Mouse (Mus musculus) ES-E14 (cell line): ENCODE measurements around the gene Galnt17. TPM values are rescaled to one million over a fixed set of nuclear protein-coding genes. Genes with fewer than 3 reads are reported as not detected.

Source experiments
- DNase-seq: peaks from one replicate; pipeline ENCODE4 v3.0.0-alpha.2; 2013; ENCODE audit warnings: low read depth, low spot score
- H3K27ac ChIP-seq: 2 replicates; pipeline ENCODE4 v1.5.1; 2012; ENCODE audit warnings: low read depth, mild to moderate bottlenecking, low read length, moderate library complexity, mixed read lengths; ENCODE audit not compliant: poor library complexity, insufficient read depth, severe bottlenecking
- H3K36me3 ChIP-seq: 2 replicates; pipeline ENCODE4 v1.6.1; 2012; ENCODE audit warnings: mild to moderate bottlenecking, low read length, moderate library complexity, mixed read lengths; ENCODE audit not compliant: control insufficient read depth, poor library complexity, insufficient read depth, severe bottlenecking
- H3K4me1 ChIP-seq, 2 experiments: fragments of 150-350 bp in 1 of 2; sonication (generic) in 1 of 2; 2 replicates each; pipeline ENCODE4 v1.6.1; 2012; ENCODE audit warnings: low read length in 2 of 2, mild to moderate bottlenecking in 1 of 2, mixed read lengths in 1 of 2; ENCODE audit not compliant: control insufficient read depth in 2 of 2, insufficient read depth in 2 of 2, poor library complexity in 1 of 2
- H3K4me3 ChIP-seq, 2 experiments: fragments of 150-350 bp in 1 of 2; sonication (generic) in 1 of 2; 2 replicates each; pipeline ENCODE4 v1.5.1; 2012; ENCODE audit warnings: low read length in 2 of 2, low read depth in 1 of 2, mild to moderate bottlenecking in 1 of 2, mixed read lengths in 1 of 2; ENCODE audit not compliant: insufficient read depth in 1 of 2, poor library complexity in 1 of 2, severe bottlenecking in 1 of 2
- H3K9ac ChIP-seq: 2 replicates; pipeline ENCODE4 v1.6.1; 2012; ENCODE audit warnings: low read depth, mild to moderate bottlenecking, low read length, mixed read lengths; ENCODE audit not compliant: poor library complexity, insufficient read depth, severe bottlenecking
- H3K9me3 ChIP-seq: fragments of 150-350 bp; sonication (generic); 2 replicates; pipeline ENCODE4 v1.6.1; 2012; ENCODE audit warnings: low read depth, mild to moderate bottlenecking, low read length; ENCODE audit not compliant: control insufficient read depth, insufficient read depth
- CHD2 ChIP-seq: IDR thresholded peaks from 2 replicates; pipeline ENCODE4 v1.6.1; 2014; ENCODE audit warnings: mild to moderate bottlenecking, low read depth, low read length, inconsistent platforms
- HCFC1 ChIP-seq: IDR thresholded peaks from 2 replicates; pipeline ENCODE4 v1.6.1; 2012; ENCODE audit warnings: low read length, inconsistent platforms, borderline replicate concordance; ENCODE audit not compliant: insufficient read depth
- MAFK ChIP-seq: IDR thresholded peaks from 2 replicates; pipeline ENCODE4 v1.6.1; 2014; ENCODE audit warnings: mild to moderate bottlenecking, low read depth, low read length, inconsistent platforms; ENCODE audit not compliant: insufficient read depth
- ZC3H11A ChIP-seq: IDR thresholded peaks from 2 replicates; pipeline ENCODE4 v1.6.1; 2012; ENCODE audit warnings: low read depth, mild to moderate bottlenecking, inconsistent platforms, low read length, borderline replicate concordance
- ZNF384 ChIP-seq: IDR thresholded peaks from 2 replicates; pipeline ENCODE4 v1.6.1; 2012; ENCODE audit warnings: low read depth, low read length, inconsistent platforms
- in situ Hi-C, 2 experiments: fragments of 600-800 bp; cut with MboI; formaldehyde crosslinking; loops; one replicate each; pipeline ENCODE4 v1.15.1; 2025; ENCODE audit warnings: low sequenced_read_pairs in 2 of 2, inconsistent platforms in 1 of 2; ENCODE audit not compliant: unreplicated experiment in 2 of 2
- total RNA-seq: library from RNA; depleted of rRNA; stranded (reverse); fragments of 300-350 nt; gene quantifications from 2 replicates; pipeline ENCODE4 v1.2.3, GENCODE M21; 2012; rRNA removed

Gene Galnt17
- 2.1 and 2.2 TPM in 2 replicates for total RNA-seq

DNA sequence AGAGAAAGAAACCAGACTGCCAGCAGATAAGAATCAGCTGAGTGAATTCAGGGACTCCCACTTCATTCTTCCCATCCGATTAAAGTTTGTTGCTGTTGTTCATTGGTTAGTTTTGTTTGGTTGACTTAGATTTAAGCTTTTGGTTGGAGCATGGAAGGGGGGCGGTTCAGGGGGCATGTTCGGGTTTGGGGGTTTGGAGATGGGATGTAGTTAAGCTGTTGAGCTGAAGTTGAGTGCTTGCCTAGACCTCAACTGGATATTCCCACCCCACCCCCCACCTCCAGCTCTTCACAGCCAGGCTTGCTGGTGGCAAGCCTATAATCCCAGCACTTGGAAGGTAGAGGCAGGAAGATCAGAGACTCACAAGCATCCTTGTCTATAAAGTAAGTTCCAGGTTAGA, at the start of gene Galnt17:
TSS of gene Galnt17 (minus strand) at position 101 of the 400 bp plus-strand sequence.
- Histone ChIP-seq H3K9ac (peak within 1 kb of the TSS; percentile 27; the same call in 1 of the 2 replicates), H3K4me1 (peaks cover 0 to 1% of the 10 kb centered on the region in 2 experiments; a peak in 1 of 4 replicates), H3K36me3 (no peaks in the 10 kb centered on the region), H3K9me3 (no peaks in the 10 kb centered on the region), H3K27ac (no peak within 1 kb of the TSS), H3K4me3 (peak within 1 kb of the TSS; percentile 69 to 80)
- in situ Hi-C loops, result no loop called here
- TF ChIP-seq HCFC1 (no peak), ZC3H11A (no peak), MAFK (no peak), CHD2 (no peak), ZNF384 (no peak)
- DNase-seq, result no peak

DNA sequence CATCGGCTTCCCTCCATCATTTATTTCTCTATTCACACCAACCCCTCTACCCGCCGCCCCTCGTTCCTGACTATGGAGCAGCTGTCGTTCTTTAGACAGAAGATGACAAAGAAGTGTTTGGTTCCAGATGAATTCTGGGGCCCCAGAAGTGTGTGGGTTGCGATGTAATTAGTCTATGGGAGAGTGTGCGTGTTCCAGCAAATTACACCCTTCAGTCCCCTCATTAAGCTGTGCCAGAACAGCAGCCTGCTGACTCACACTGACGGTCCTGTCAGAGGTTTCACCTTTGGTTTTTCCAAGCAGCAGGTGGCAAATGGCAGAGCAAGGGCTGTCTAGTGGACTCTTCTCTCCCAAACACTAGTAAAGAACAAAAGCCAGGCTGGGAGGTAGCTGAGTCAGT, 26.2 kb upstream of the Galnt17 start:
- Histone ChIP-seq H3K4me1 (no peaks in the 10 kb centered on the region), H3K27ac (no peak overlapping the region), H3K36me3 (no peaks in the 10 kb centered on the region), H3K9me3 (no peaks in the 10 kb centered on the region), H3K4me3 (no peak overlapping the region), H3K9ac (no peak overlapping the region)
- TF ChIP-seq ZC3H11A, result no peak
- no peak for TF ChIP-seq ZNF384
- TF ChIP-seq MAFK, result no peak
- TF ChIP-seq CHD2, result no peak
- TF ChIP-seq HCFC1, result no peak
- no peak for DNase-seq
- in situ Hi-C loops, result no loop called here

DNA sequence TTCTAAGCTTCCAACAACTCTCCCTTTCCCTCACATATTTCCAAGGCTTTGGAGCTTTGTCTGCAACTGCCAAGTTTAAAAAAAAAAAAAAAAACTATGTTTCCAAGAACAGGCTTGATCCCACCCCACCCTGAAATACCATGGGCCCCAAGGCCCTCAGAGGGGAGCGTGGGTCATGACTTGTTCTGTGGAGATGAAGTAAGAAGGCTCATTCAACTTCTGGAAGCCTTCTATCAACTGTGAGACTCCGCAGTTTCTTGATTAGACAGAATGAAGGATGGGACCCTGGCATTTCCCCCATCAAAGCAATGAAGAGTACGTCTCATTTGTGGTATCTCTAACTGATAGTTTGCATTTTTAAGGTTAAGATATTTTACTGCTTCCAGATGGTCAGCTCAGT, 13.0 kb upstream of the Galnt17 start:
- no peaks in the 10 kb centered on the region for H3K9me3 ChIP-seq
- no peak overlapping the region for H3K27ac ChIP-seq
- no peaks in the 10 kb centered on the region for H3K4me1 ChIP-seq
- no peak for TF ChIP-seq ZC3H11A
- TF ChIP-seq ZNF384, result no peak
- H3K36me3 ChIP-seq, result no peaks in the 10 kb centered on the region
- no peak overlapping the region for H3K9ac ChIP-seq
- H3K4me3 ChIP-seq, result no peak overlapping the region
- in situ Hi-C loops, result no loop called here
- DNase-seq, result no peak

DNA sequence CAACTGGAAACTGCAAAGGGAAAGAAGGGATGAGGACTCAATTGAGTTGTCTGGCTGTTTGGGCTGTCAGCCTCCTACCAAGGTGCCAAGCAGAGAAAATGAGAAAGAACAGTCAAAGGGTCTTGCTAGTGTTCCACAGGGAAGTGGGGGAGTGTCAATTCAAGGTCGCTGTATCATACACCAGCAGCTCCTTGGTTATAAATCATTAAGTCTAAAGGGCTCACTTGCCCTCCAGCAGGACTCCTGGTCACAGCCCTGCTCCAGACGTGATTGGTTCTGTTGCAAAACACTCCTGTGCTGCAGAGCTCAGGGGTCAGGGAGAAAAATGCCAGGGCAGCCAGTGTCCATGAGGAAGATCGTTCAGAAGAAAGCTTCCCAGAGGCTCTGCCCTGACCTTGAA, 11.3 kb upstream of the Galnt17 start:
- in situ Hi-C loops, result no loop called here
- no peaks in the 10 kb centered on the region for H3K9me3 ChIP-seq
- H3K27ac ChIP-seq, result no peak overlapping the region
- H3K36me3 ChIP-seq, result no peaks in the 10 kb centered on the region
- no peak for TF ChIP-seq ZC3H11A
- no peak for TF ChIP-seq ZNF384
- TF ChIP-seq MAFK, result no peak
- TF ChIP-seq CHD2, result no peak
- no peak overlapping the region for H3K9ac ChIP-seq
- DNase-seq, result no peak
- no peaks in the 10 kb centered on the region for H3K4me1 ChIP-seq
- H3K4me3 ChIP-seq, result no peak overlapping the region

DNA sequence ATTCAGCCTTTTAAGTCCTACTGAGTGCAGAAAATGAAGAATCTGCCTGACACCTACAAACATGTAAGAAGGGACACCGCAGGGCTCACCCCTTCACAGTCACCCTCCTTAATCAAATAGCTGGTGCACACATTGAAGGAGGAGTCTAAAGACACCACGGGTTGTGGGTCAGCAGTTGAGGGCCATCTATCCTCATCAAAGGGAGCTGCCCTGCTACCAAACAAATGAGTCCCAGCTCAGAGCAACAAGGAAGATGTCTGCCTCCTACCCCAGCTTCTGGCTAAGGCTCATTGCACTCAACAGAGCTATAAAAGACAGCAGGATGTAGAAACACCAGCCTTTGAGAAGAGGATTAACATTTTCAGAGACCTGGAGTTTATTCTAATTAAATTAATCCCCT, 10.8 kb upstream of the Galnt17 start:
- no peak for TF ChIP-seq CHD2
- no peak for TF ChIP-seq ZC3H11A
- TF ChIP-seq ZNF384, result no peak
- no peak for TF ChIP-seq MAFK
- no peak for TF ChIP-seq HCFC1

More for the DNA sequence above, 10.8 kb upstream of the Galnt17 start:
- Histone ChIP-seq H3K9ac (no peak overlapping the region), H3K9me3 (no peaks in the 10 kb centered on the region), H3K4me1 (no peaks in the 10 kb centered on the region), H3K4me3 (no peak overlapping the region), H3K27ac (no peak overlapping the region), H3K36me3 (no peaks in the 10 kb centered on the region)
- in situ Hi-C loops, result no loop called here
- no peak for DNase-seq
